Mouse (Mus musculus): ENCODE data around the gene Hfe. TPM values are rescaled to one million over a fixed set of nuclear protein-coding genes. Genes with fewer than 3 reads are reported as not detected.
"Not testable (repeated sequence)": the region's sequence is repeated elsewhere in the genome, so short reads cannot be mapped to it uniquely, and the experiment has no call there.

Gene Hfe
- total RNA-seq (2021), result 37.3 and 49.1 TPM in 2 replicates
- long read RNA-seq, transcript Hfe-202 (6 exons, 3,572 nt), result major isoform, 84 of 109 reads
- long read RNA-seq, partial matches to known transcripts, result 3 of 109 reads
- long read RNA-seq, other reads (novel, unspliced or antisense), result 19 of 109 reads

GRCm38 (mm10) chr13:23710374-23711089 is at the start of gene Hfe:
Gene Hfe (minus strand): TSS chr13:23710854.
- peak; percentile 66 for DNase-seq

GRCm38 (mm10) chr13:23759916-23760239 is 49.2 kb upstream of the Hfe start:
- DNase-seq, result no peak

DNA sequence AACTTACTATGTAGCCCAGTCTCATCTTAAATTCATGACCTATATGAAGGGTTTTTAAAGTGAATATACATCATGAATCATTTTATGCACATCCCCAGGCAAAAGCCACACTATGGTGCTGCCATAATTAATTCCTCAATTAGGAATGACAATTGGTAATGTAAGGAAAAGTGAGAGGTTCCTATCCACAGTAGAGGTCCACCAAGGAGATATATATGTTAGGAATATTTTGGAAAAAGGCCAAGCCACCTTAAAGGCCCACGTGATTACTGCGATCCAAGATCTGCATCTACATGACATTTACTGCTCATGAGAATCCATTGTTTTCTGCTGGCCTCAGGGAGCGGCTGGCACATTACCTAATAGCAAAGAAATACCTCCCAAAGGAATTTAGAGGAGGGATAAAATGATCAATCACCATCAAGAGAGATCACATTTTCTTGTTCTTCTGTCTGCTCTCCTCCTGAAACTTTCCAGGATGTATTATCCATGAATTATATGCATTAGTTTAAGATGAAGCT is 48.7 kb upstream of the Hfe start:
- DNase-seq, result no peak

- no peak for DNase-seq
These were observed 47.3 kb upstream of the Hfe start for GRCm38 (mm10) chr13:23757921-23758320.

DNA sequence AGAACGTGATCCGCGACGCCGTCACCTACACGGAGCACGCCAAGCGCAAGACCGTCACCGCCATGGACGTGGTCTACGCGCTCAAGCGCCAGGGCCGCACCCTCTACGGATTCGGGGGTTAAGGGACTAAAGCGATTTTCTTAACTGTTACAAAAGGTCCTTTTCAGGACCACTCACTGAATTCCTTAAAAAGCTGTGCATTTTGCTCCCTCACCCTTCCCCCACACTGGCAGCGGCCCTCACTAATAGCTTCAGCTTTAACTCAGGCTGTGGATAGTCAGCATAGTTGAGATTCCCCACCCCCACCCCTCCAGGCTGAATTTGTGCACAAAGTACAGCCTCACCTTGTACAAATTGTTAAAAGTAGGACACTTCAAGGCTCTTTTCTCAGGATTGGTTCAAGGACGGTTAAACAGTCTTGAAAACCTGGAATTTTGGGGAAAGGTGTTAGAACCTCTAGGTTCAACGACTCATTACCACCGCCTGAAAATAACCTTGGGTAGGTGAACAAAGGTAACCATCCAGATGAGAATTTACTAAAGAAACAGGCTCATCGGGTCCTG is 46.6 kb upstream of the Hfe start:
- no peak for DNase-seq

DNA sequence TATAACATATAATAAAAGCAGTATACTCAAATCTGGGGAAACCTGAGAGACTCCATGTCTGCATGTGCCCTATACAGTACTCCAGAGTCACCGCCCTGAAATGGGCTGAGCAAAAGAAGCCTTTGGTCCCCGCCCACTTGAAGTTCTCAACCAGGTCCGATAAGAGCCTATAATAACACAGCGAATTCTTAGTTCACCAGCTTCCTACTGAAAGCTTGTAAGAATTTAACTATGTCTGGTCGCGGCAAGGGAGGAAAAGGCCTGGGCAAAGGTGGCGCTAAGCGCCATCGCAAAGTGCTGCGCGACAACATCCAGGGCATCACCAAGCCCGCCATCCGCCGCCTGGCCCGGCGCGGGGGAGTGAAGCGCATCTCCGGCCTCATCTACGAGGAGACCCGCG is 46.1 kb upstream of the Hfe start, which contains the start of gene Hist1h4b:
Gene Hist1h4b, plus strand, starts transcription at position 224 of the 400 bp plus-strand sequence.
- peak; percentile 68 for DNase-seq

- no peak for DNase-seq
These were observed 44.3 kb upstream of the Hfe start for GRCm38 (mm10) chr13:23755000-23755399.

GRCm38 (mm10) chr13:23753314-23754078 is 42.8 kb upstream of the Hfe start:
- DNase-seq, result no peak

- no peak for DNase-seq
These were observed 42.1 kb upstream of the Hfe start for GRCm38 (mm10) chr13:23752742-23753172.

DNA sequence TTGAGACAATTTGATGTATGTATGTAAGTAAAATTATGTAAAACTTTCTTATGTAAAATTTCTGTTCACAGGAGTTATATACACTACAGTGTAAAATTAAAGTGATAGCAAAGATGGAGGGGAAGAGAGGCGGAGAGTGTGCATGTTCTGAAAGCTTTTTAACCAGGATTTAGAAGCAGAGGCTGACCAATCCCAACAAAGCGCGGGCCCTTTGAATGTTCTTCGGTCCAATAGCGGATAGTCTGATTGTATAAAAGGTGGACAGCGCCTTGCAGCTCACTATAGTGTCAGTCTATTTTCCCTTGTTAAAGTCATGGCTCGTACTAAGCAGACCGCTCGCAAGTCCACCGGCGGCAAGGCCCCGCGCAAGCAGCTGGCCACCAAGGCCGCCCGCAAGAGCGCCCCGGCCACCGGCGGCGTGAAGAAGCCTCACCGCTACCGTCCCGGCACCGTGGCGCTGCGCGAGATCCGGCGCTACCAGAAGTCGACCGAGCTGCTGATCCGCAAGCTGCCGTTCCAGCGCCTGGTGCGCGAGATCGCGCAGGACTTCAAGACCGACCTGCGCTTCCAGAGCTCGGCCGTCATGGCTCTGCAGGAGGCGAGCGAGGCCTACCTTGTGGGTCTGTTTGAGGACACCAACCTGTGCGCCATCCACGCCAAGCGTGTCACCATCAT is 41.5 kb upstream of the Hfe start, which contains the start of gene Hist1h3b:
Gene Hist1h3b, plus strand, starts transcription at position 201 of the 675 bp plus-strand sequence.
- peak; percentile 90 for DNase-seq

DNA sequence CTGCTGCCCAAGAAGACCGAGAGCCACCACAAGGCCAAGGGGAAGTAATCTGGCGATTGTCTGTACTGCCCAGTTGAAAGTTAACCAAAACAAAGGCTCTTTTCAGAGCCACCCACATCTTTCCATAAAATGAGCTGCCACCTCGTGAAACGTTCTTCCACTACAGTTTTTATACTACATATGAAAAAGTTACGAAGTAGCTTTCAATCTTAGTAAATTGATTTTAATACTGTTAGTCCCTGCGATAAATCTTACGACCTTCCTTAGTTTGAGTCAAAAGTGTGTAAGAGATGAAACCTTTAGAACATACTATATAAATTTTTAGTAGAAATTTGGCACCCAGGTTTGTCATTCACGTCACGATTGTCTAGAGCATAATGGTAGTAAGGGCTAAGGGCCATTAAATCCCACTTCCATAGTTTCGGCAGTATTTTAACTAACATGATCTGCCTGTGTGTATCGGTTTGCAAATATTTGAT is 40.9 kb upstream of the Hfe start:
- no peak for DNase-seq

- DNase-seq, result not testable (repeated sequence)
These were observed 40.3 kb upstream of the Hfe start, which contains the start of gene Hist1h2ab for GRCm38 (mm10) chr13:23750839-23751477. Gene Hist1h2ab (plus strand): TSS chr13:23751126.

GRCm38 (mm10) chr13:23749563-23750121 is 39.0 kb upstream of the Hfe start:
- no peak for DNase-seq

GRCm38 (mm10) chr13:23747892-23748288 is 37.2 kb upstream of the Hfe start:
- no peak for DNase-seq

GRCm38 (mm10) chr13:23747081-23747891 is 36.6 kb upstream of the Hfe start:
- no peak for DNase-seq

- DNase-seq, result peak; percentile 52
These were observed 35.8 kb upstream of the Hfe start, which contains the start of gene Hist1h2bb for GRCm38 (mm10) chr13:23746201-23747080. Gene Hist1h2bb (plus strand): TSS chr13:23746734.

DNA sequence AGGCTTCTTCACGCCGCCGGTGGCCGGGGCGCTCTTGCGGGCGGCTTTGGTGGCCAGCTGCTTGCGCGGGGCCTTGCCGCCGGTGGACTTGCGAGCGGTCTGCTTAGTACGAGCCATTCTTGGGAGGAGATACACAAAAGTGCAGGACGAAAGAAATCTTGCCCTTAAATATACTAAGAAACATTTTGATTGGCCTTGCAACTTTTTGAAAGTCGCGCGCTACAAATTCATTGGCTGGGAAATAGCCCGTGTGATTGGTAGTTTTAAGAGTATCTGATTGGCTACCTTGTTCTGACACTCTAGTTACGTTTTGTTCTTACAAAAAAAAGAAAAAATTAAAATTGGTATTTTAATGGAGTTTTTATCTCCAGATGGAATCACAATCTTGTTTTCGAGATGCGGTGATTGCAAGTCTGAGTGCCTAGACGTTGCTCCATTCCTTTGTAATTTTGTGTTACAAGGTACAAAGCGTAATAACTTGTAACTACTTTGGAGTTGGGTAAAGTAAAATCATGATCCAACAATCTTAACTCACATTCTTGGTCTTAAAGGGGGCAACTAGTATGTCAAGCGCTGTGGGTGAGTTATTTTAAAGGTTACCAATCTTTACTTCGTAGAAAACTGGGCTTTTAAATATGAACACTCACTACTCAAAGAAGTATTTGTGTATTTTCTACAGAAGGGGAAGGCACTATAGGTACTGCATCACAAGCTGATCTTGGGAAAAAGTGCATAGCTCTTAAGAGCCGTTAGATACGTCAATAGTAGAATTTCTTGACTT is 34.9 kb upstream of the Hfe start, which contains the start of gene Hist1h3c:
Gene Hist1h3c, minus strand, starts transcription at position 222 of the 781 bp plus-strand sequence.
- peak; percentile 77 for DNase-seq

Data from adrenal gland, postnatal 25 days (tissue).